Mouse (Mus musculus) frontal cortex, postnatal 10 days (tissue): ENCODE measurements around the gene Cga.
"Not testable (repeated sequence)": the region's sequence is repeated elsewhere in the genome, so short reads cannot be mapped to it uniquely, and the experiment has no call there.

Experiments
- DNase-seq, 2 experiments: peaks; one replicate each; pipeline ENCODE4 v3.0.0; 2022; ENCODE audit warnings: low spot score in 2 of 2, mixed read lengths in 1 of 2

Cga gene

GRCm38 (mm10) chr4:34889812-34890185 is 3.8 kb upstream of the Cga start:
- no peak for DNase-seq

- DNase-seq = no peak
These were observed 4.9 kb downstream of the Cga start for GRCm38 (mm10) chr4:34898497-34898896.

- DNase-seq = no peak
These were observed 5.7 kb downstream of the Cga start for GRCm38 (mm10) chr4:34899322-34899721.

GRCm38 (mm10) chr4:34900155-34900554 is 6.6 kb downstream of the Cga start:
- peak; percentile 25 to 30 for DNase-seq

- DNase-seq = no peak
These were observed 7.6 kb downstream of the Cga start for GRCm38 (mm10) chr4:34901166-34901565.

GRCm38 (mm10) chr4:34901582-34901981 is 8.0 kb downstream of the Cga start:
- not testable (repeated sequence) for DNase-seq

GRCm38 (mm10) chr4:34905396-34905795 is 11.8 kb downstream of the Cga start:
- DNase-seq = no peak

GRCm38 (mm10) chr4:34906151-34906550 is 12.6 kb downstream of the Cga start:
- DNase-seq = no peak

- DNase-seq = no peak
These were observed 13.4 kb downstream of the Cga start for GRCm38 (mm10) chr4:34907026-34907425.

GRCm38 (mm10) chr4:34908127-34908526 is 14.5 kb downstream of the Cga start:
- no peak for DNase-seq

- no peak for DNase-seq
These were observed 17.8 kb downstream of the Cga start for GRCm38 (mm10) chr4:34911401-34911800.

- no peak for DNase-seq
These were observed 18.6 kb downstream of the Cga start for GRCm38 (mm10) chr4:34912171-34912570.

GRCm38 (mm10) chr4:34917400-34917799 is 23.8 kb downstream of the Cga start:
- DNase-seq = no peak

- peak in 1 of 2 experiments; percentile 44 for DNase-seq
These were observed 28.7 kb downstream of the Cga start for GRCm38 (mm10) chr4:34922177-34922870.

- not testable (repeated sequence) for DNase-seq
These were observed 34.8 kb downstream of the Cga start for GRCm38 (mm10) chr4:34928386-34928785.

GRCm38 (mm10) chr4:34941046-34941445 is 47.5 kb downstream of the Cga start:
- no peak for DNase-seq

GRCm38 (mm10) chr4:34947181-34947580 is 53.6 kb downstream of the Cga start:
- no peak for DNase-seq

GRCm38 (mm10) chr4:34953716-34954115 is 60.1 kb downstream of the Cga start:
- DNase-seq = no peak
